Mouse (Mus musculus) myocyte (in vitro differentiated cells): ENCODE results near the gene Gxylt2. TPM values are rescaled to one million over a fixed set of nuclear protein-coding genes. Genes with fewer than 3 reads are reported as not detected.

Experiments
- H3K27me3 ChIP-seq: one replicate; pipeline ENCODE4 v1.6.1; 2011; ENCODE audit not compliant: control insufficient read depth, insufficient read depth, insufficient read length
- H3K36me3 ChIP-seq: one replicate; pipeline ENCODE4 v1.6.1; 2011; ENCODE audit not compliant: control insufficient read depth, insufficient read depth
- H3K4me2 ChIP-seq: one replicate; pipeline ENCODE4 v1.6.1; 2011; ENCODE audit warnings: low read depth, control low read depth
- H3K4me3 ChIP-seq: one replicate; pipeline ENCODE4 v1.5.1; 2011; ENCODE audit warnings: mild to moderate bottlenecking, control low read depth, moderate library complexity
- H3K79me2 ChIP-seq: one replicate; pipeline ENCODE4 v1.6.1; 2011; ENCODE audit not compliant: control insufficient read depth, insufficient read depth
- H3ac ChIP-seq: one replicate; pipeline ENCODE4 v1.6.1; 2011; ENCODE audit not compliant: control insufficient read depth, insufficient read length
- CEBPB ChIP-seq: IDR thresholded peaks from 2 replicates; pipeline ENCODE4 v1.6.1; 2011; ENCODE audit warnings: mild to moderate bottlenecking, moderate library complexity; ENCODE audit not compliant: poor library complexity, insufficient read depth, severe bottlenecking
- E2F4 ChIP-seq: IDR thresholded peaks from one replicate; pipeline ENCODE4 v1.6.1; 2011; ENCODE audit warnings: mild to moderate bottlenecking, control low read depth, moderate library complexity; ENCODE audit not compliant: insufficient read depth
- MAX ChIP-seq: IDR thresholded peaks from one replicate; pipeline ENCODE4 v1.6.1; 2011; ENCODE audit warnings: low read depth, mild to moderate bottlenecking, control low read depth
- MYOD1 ChIP-seq, 3 experiments: IDR thresholded peaks; one replicate each; pipeline ENCODE4 v1.6.1; 2011; ENCODE audit warnings: control low read depth in 2 of 3, low read depth in 2 of 3, mild to moderate bottlenecking in 2 of 3, moderate library complexity in 1 of 3; ENCODE audit not compliant: insufficient read length in 2 of 3, control insufficient read depth in 1 of 3
- MYOG ChIP-seq, 3 experiments: IDR thresholded peaks; one replicate each; pipeline ENCODE4 v1.6.1; 2011; ENCODE audit warnings: control low read depth in 2 of 3, low read depth in 2 of 3, mild to moderate bottlenecking in 2 of 3; ENCODE audit not compliant: insufficient read length in 2 of 3, control insufficient read depth in 1 of 3, insufficient read depth in 1 of 3
- POLR2A ChIP-seq: IDR thresholded peaks from one replicate; pipeline ENCODE4 v1.6.1; 2011; ENCODE audit warnings: low read depth, mild to moderate bottlenecking, control low read depth, moderate library complexity; ENCODE audit not compliant: insufficient read length
- POLR2AphosphoS2 ChIP-seq: IDR thresholded peaks from one replicate; pipeline ENCODE4 v1.6.1; 2011; ENCODE audit warnings: low read depth, control low read depth; ENCODE audit not compliant: insufficient read length
- REST ChIP-seq: IDR thresholded peaks from one replicate; pipeline ENCODE4 v1.6.1; 2011; ENCODE audit warnings: mild to moderate bottlenecking, control low read depth, moderate library complexity; ENCODE audit not compliant: insufficient read depth, insufficient read length
- SRF ChIP-seq: IDR thresholded peaks from one replicate; pipeline ENCODE4 v1.6.1; 2011; ENCODE audit warnings: low read depth; ENCODE audit not compliant: control insufficient read depth, insufficient read length
- TCF12 ChIP-seq: IDR thresholded peaks from one replicate; pipeline ENCODE4 v1.6.1; 2011; ENCODE audit warnings: mild to moderate bottlenecking, control low read depth; ENCODE audit not compliant: poor library complexity, insufficient read depth, severe bottlenecking
- TCF3 ChIP-seq: IDR thresholded peaks from one replicate; pipeline ENCODE4 v1.6.1; 2011; ENCODE audit warnings: low read depth, control low read depth; ENCODE audit not compliant: insufficient read length
- USF1 ChIP-seq: IDR thresholded peaks from one replicate; pipeline ENCODE4 v1.6.1; 2011; ENCODE audit warnings: low read depth, mild to moderate bottlenecking, control low read depth, moderate library complexity
- polyA plus RNA-seq: library from polyadenylated mRNA; unstranded; fragments of >200 nt; fragmentation: generic; extraction: Trizol; gene quantifications from one replicate; pipeline ENCODE4 v1.2.1, GENCODE M21; 2012; ENCODE audit warnings: missing spikeins

Gxylt2 gene
- polyA plus RNA-seq, 1 experiment, result 2.2 TPM

DNA sequence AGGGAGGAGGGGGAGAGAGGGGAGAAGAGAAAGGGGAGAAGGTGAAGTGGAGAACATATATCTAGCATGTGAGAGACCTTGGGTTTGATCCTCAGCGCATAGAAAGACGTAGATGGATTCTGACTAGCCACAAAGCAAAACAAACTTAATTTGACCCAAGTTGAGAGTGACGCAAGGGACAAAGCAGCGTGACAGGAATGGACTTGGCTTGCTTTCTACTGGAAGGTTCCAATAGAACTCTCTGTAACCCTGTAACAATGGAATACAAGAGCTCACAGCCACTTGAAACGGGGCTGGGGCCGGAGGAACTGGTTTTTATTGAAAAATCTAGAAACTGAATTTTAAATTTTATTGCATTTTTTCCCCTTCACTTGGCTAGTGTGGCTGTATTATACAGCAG, 127.2 kb downstream of the Gxylt2 start:
- TF ChIP-seq CEBPB (no peak), POLR2AphosphoS2 (no peak), USF1 (no peak), MYOG (IDR thresholded peaks at IDR 0.05; ENCODE audit: control insufficient read depth in 1 of 3, insufficient read depth in 1 of 3, insufficient read length in 2 of 3, low read depth in 2 of 3) (no peak), POLR2A (no peak), TCF12 (no peak), MYOD1 (IDR thresholded peaks at IDR 0.05; ENCODE audit: control insufficient read depth in 1 of 3, insufficient read length in 2 of 3, low read depth in 2 of 3) (no peak), TCF3 (no peak), REST (no peak), SRF (no peak), E2F4 (no peak)
- Histone ChIP-seq H3ac (no peak overlapping the region), H3K36me3 (peaks cover 16% of the 10 kb centered on the region), H3K79me2 (peaks cover 33% of the 10 kb centered on the region), H3K27me3 (no peaks in the 10 kb centered on the region), H3K4me2 (no peak overlapping the region), H3K4me3 (no peak overlapping the region)

DNA sequence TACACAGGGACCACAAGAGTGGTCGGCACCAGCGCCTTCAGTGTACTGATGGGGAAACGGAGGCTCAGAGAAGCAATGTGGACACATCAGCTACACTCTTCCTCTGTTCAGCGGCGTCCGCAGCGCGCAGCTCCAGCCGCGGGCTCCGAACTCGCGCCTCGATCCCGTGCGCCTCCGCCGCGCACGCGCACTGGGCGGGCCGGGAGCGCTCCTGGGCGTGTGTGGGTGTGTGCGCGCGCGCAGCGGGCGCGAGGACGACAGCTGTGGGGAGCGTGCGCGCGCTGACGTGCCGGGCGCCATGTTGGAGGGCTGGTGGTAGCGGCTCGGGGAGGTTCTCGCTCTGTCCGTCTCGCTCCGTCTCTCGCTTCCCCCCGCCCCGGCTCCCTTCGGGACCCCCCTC, 128.8 kb downstream of the Gxylt2 start, which contains the start of gene Ppp4r2:
Gene Ppp4r2 (plus strand): TSS at position 268 of the 400 bp plus-strand sequence.
- TF ChIP-seq MYOD1 (IDR thresholded peaks at IDR 0.05; ENCODE audit: control insufficient read depth in 1 of 3, insufficient read length in 2 of 3, low read depth in 2 of 3) (peak in 2 of 3 experiments; percentile 90), MYOG (IDR thresholded peaks at IDR 0.05; ENCODE audit: control insufficient read depth in 1 of 3, insufficient read depth in 1 of 3, insufficient read length in 2 of 3, low read depth in 2 of 3) (peak; percentile 47 to 95 (median 91)), POLR2A (peak; percentile 46), TCF12 (no peak), TCF3 (peak; percentile 61), POLR2AphosphoS2 (no peak)
- H3K4me2 ChIP-seq, result peak within 1 kb of the TSS; percentile 95
- peaks cover 31% of the 10 kb centered on the region for H3K36me3 ChIP-seq
- H3K27me3 ChIP-seq, result no peaks in the 10 kb centered on the region
- peak within 1 kb of the TSS; percentile 41 for H3K4me3 ChIP-seq
- H3K79me2 ChIP-seq, result peaks cover 49% of the 10 kb centered on the region
- peak within 1 kb of the TSS; percentile 90 for H3ac ChIP-seq

DNA sequence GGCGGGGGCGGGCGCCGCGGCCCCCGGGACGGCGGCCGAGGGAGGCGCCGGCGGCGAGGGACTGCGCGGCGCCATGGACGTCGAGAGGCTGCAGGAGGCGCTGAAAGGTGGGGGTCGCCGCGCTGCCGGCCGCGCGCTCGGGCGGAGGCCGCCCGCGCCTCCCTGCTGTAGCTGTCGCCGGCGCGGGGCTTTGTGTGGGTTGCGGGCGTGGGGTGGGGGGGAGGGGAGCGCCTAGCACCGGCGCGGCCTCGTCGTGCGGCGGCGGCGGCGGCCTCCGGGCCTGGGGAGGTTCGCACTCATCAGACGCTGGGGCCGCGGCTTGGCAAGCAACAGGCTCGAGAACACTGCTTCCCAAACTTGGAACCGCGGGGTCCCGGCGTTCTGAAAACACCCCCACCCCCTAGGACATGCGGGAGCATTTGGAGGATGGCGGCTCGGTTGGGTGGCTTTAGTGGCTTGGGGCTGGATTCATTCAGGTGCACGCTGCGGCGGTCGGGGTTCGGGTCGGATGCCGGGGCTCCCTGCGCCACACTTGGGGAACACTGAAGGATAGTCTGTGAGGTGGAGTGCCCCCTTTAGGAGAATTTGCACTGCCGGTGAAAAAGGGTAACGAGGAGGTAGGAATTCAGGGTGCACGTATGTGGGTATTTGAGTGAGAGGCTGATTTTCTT, 129.4 kb downstream of the Gxylt2 start:
- peak overlapping the region; percentile 90 for H3ac ChIP-seq

DNA sequence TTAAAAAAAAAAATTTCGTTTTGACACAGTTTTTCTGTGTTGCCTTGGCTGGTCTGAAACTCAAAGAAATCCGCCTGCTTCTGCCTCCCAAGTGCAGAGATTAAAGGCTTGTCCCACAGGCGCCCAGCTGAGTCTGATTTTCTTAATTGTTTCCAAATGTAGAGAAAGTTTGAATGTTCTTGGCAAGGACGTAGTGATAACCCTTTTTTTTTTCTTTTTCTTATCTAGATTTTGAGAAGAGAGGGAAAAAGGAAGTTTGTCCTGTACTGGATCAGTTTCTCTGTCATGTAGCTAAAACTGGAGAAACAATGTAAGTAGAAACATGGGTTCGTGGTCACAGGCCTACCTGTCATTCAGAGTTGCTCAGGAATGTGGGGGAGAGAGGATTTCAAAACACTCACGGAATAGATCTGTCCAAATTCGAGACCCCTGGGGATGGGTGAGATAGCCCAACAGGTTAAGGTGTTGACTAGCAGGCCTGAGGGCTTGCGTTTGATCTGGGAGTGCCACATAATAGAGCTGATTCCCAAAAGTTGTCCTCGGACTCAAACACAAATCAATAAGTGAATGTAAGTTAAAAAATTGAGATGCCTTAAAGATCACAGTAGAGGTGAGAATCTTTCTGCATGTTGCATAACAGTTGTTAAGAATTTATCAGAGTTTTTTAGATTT, 130.1 kb downstream of the Gxylt2 start:
- peak overlapping the region; percentile 41 for H3K4me3 ChIP-seq
- H3K4me2 ChIP-seq, result peak overlapping the region; percentile 95
- no peaks in the 10 kb centered on the region for H3K27me3 ChIP-seq
- H3K36me3 ChIP-seq, result peaks cover 36% of the 10 kb centered on the region
- H3ac ChIP-seq, result peak overlapping the region; percentile 90
- H3K79me2 ChIP-seq, result peaks cover 62% of the 10 kb centered on the region
- TF ChIP-seq CEBPB (no peak), REST (no peak), E2F4 (no peak), MAX (no peak), TCF3 (no peak), POLR2AphosphoS2 (no peak), TCF12 (no peak), MYOD1 (IDR thresholded peaks at IDR 0.05; ENCODE audit: control insufficient read depth in 1 of 3, insufficient read length in 2 of 3, low read depth in 2 of 3) (no peak), POLR2A (no peak), MYOG (IDR thresholded peaks at IDR 0.05; ENCODE audit: control insufficient read depth in 1 of 3, insufficient read depth in 1 of 3, insufficient read length in 2 of 3, low read depth in 2 of 3) (no peak), SRF (no peak), USF1 (no peak)

More for the DNA sequence above, 129.4 kb downstream of the Gxylt2 start:
- peaks cover 55% of the 10 kb centered on the region for H3K79me2 ChIP-seq
- peak overlapping the region; percentile 41 for H3K4me3 ChIP-seq
- H3K4me2 ChIP-seq, result peak overlapping the region; percentile 95
- H3K27me3 ChIP-seq, result no peaks in the 10 kb centered on the region
- H3K36me3 ChIP-seq, result peaks cover 31% of the 10 kb centered on the region
- no peak for TF ChIP-seq CEBPB
- no peak for TF ChIP-seq MYOG (IDR thresholded peaks at IDR 0.05; ENCODE audit: control insufficient read depth in 1 of 3, insufficient read depth in 1 of 3, insufficient read length in 2 of 3, low read depth in 2 of 3)
- peak; percentile 24 for TF ChIP-seq POLR2A
- peak; percentile 60 for TF ChIP-seq POLR2AphosphoS2

DNA sequence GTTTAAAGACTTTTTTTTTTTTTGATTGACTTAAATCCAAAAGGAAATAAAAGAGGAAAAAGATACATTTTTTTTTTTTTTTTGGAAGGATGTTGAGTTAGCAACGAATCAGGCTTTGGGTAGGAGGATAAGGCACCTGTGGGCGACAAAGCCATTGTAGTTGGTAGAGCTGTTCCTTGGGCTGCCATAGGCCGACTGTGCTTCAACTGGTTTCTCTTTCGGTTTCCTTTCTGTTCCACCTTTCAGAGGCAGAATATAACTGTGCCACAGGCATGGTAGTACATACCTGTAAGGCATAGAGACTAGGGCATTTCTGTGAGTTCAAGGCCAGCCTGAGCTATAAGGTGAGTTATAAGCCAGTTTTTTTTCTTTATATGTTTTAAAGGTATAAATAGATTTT, 140.5 kb downstream of the Gxylt2 start:
- H3ac ChIP-seq, result no peak overlapping the region
- TF ChIP-seq SRF, result no peak
- no peak for TF ChIP-seq POLR2A
- no peak for TF ChIP-seq MYOD1 (IDR thresholded peaks at IDR 0.05; ENCODE audit: control insufficient read depth in 1 of 3, insufficient read length in 2 of 3, low read depth in 2 of 3)
- no peak for TF ChIP-seq TCF3
- TF ChIP-seq TCF12, result no peak
- TF ChIP-seq MAX, result no peak
- TF ChIP-seq REST, result no peak
- no peak for TF ChIP-seq USF1
- TF ChIP-seq CEBPB, result no peak
- TF ChIP-seq E2F4, result no peak
- peaks cover 99% of the 10 kb centered on the region for H3K79me2 ChIP-seq
- H3K27me3 ChIP-seq, result no peaks in the 10 kb centered on the region
- no peak overlapping the region for H3K4me3 ChIP-seq
- no peak overlapping the region for H3K4me2 ChIP-seq
- H3K36me3 ChIP-seq, result peaks cover 59% of the 10 kb centered on the region
